Mouse (Mus musculus) midbrain, embryonic 11.5 days (tissue): Measurements from ENCODE around the gene Phka2. TPM values are rescaled to one million over a fixed set of nuclear protein-coding genes. Genes with fewer than 3 reads are reported as not detected.

Source experiments
- ATAC-seq: fragments of 200-750 bp; cut with Nextera tagmentation; 2 replicates; pipeline ENCODE4 v1.8.0; 2017; ENCODE audit warnings: moderate TSS enrichment, moderate library complexity; ENCODE audit not compliant: low FRiP score
- DNase-seq: peaks from one replicate; pipeline ENCODE4 v3.0.0; 2015; ENCODE audit warnings: low spot score; ENCODE audit errors: missing footprints
- H3K27ac ChIP-seq: fragments of 300-500 bp; sonication (generic); 2 replicates; pipeline ENCODE4 v1.5.1; 2014; ENCODE audit warnings: low read depth, low read length
- H3K27me3 ChIP-seq: fragments of 300-500 bp; sonication (generic); 2 replicates; pipeline ENCODE4 v1.6.1; 2014; ENCODE audit warnings: mild to moderate bottlenecking, low read length, moderate library complexity, mixed read lengths; ENCODE audit not compliant: control insufficient read depth, insufficient read depth
- H3K36me3 ChIP-seq: fragments of 300-500 bp; sonication (generic); 2 replicates; pipeline ENCODE4 v1.6.1; 2014; ENCODE audit warnings: mild to moderate bottlenecking, low read length, moderate library complexity, mixed read lengths; ENCODE audit not compliant: control insufficient read depth, insufficient read depth
- H3K4me1 ChIP-seq: fragments of 300-500 bp; sonication (generic); 2 replicates; pipeline ENCODE4 v1.6.1; 2014; ENCODE audit warnings: low read length; ENCODE audit not compliant: control insufficient read depth, insufficient read depth
- H3K4me2 ChIP-seq: fragments of 300-500 bp; sonication (generic); 2 replicates; pipeline ENCODE4 v1.6.1; 2014; ENCODE audit warnings: mild to moderate bottlenecking, moderate library complexity
- H3K4me3 ChIP-seq: fragments of 300-500 bp; sonication (generic); 2 replicates; pipeline ENCODE4 v1.5.1; 2014; ENCODE audit warnings: low read depth, low read length
- H3K9ac ChIP-seq: fragments of 300-500 bp; sonication (generic); 2 replicates; pipeline ENCODE4 v1.6.1; 2014; ENCODE audit warnings: low read length
- H3K9me3 ChIP-seq: fragments of 300-500 bp; sonication (generic); 2 replicates; pipeline ENCODE4 v1.6.1; 2016; ENCODE audit warnings: low read length; ENCODE audit not compliant: control insufficient read depth
- WGBS: fragments of 180-500 bp; shearing (Covaris S2); extraction: QIAGEN DNeasy Blood & Tissue Kit; methylation state at CpG from one replicate; pipeline ENCODE4 v1.1.7; 2014; 5-methylcytosine and 5-hydroxymethylcytosine counted together
- polyA plus RNA-seq: library from polyadenylated mRNA; unstranded; fragments of >200 nt; fragmentation: Nextera tagmentation; extraction: Ambion mirVana; gene quantifications from 2 replicates; pipeline ENCODE4 v1.2.1, GENCODE M21; 2014

Gene Phka2
- polyA plus RNA-seq = 19.6 and 20.7 TPM in 2 replicates

- peak within 1 kb of the TSS; percentile 54 for H3K4me2 ChIP-seq
- no peaks in the 10 kb centered on the region for H3K9me3 ChIP-seq
- peak within 1 kb of the TSS; percentile 51 for H3K27ac ChIP-seq
- WGBS = 16% methylated on average over 61 of the region's 61 CpGs
- DNase-seq = peak; percentile 97
- ATAC-seq = peak; percentile 98
- H3K4me3 ChIP-seq = peak within 1 kb of the TSS; percentile 52
- no peaks in the 10 kb centered on the region for H3K36me3 ChIP-seq
- 0 out of 2 replicates have a peak, but pooled peaks cover 2% of the 10 kb centered on the region for H3K4me1 ChIP-seq
- H3K9ac ChIP-seq = peak within 1 kb of the TSS; percentile 67
- H3K27me3 ChIP-seq = peaks cover 2% of the 10 kb centered on the region; the same call in 1 of the 2 replicates
Observed at GRCm38 (mm10) chrX:160502048-160503041, at the start of gene Phka2. Gene Phka2, plus strand, starts transcription at chrX:160502166.

- Histone ChIP-seq H3K4me2 (no peak overlapping the region), H3K27ac (no peak overlapping the region), H3K27me3 (peaks cover 5% of the 10 kb centered on the region), H3K36me3 (no peaks in the 10 kb centered on the region), H3K9me3 (no peaks in the 10 kb centered on the region), H3K9ac (no peak overlapping the region), H3K4me3 (no peak overlapping the region), H3K4me1 (no peaks in the 10 kb centered on the region)
- 74% methylated on average over 5 of the region's 5 CpGs for WGBS
- ATAC-seq (no peak), DNase-seq (no peak)
Observed at GRCm38 (mm10) chrX:160455686-160456085, 46.3 kb upstream of the Phka2 start.

GRCm38 (mm10) chrX:160471257-160471786 is 30.6 kb upstream of the Phka2 start:
- DNase-seq = no peak
- H3K9ac ChIP-seq = no peak overlapping the region
- H3K36me3 ChIP-seq = no peaks in the 10 kb centered on the region
- no peak overlapping the region for H3K4me2 ChIP-seq
- no peak overlapping the region for H3K27ac ChIP-seq
- H3K4me3 ChIP-seq = no peak overlapping the region
- H3K4me1 ChIP-seq = no peaks in the 10 kb centered on the region
- ATAC-seq = no peak
- 72% methylated on average over 3 of the region's 3 CpGs for WGBS
- H3K27me3 ChIP-seq = no peaks in the 10 kb centered on the region; the same call in 1 of the 2 replicates
- no peaks in the 10 kb centered on the region for H3K9me3 ChIP-seq

- peaks cover 13% of the 10 kb centered on the region; the same call in 1 of the 2 replicates for H3K27me3 ChIP-seq
Observed at GRCm38 (mm10) chrX:160489784-160490183, 12.2 kb upstream of the Phka2 start.

GRCm38 (mm10) chrX:160494333-160494732 is 7.6 kb upstream of the Phka2 start:
- Histone ChIP-seq H3K4me1 (no peaks in the 10 kb centered on the region), H3K27me3 (peaks cover 10% of the 10 kb centered on the region), H3K9ac (no peak overlapping the region), H3K4me2 (no peak overlapping the region), H3K4me3 (no peak overlapping the region), H3K9me3 (no peaks in the 10 kb centered on the region), H3K27ac (no peak overlapping the region), H3K36me3 (no peaks in the 10 kb centered on the region)
- no peak for ATAC-seq
- WGBS = 71% methylated on average over 2 of the region's 3 CpGs
- no peak for DNase-seq

More at GRCm38 (mm10) chrX:160489784-160490183, 12.2 kb upstream of the Phka2 start:
- no peak overlapping the region for H3K27ac ChIP-seq
- no peak overlapping the region for H3K9ac ChIP-seq
- no peak overlapping the region for H3K4me3 ChIP-seq
- 76% methylated on average over 2 of the region's 2 CpGs for WGBS
- H3K36me3 ChIP-seq = no peaks in the 10 kb centered on the region
- H3K4me2 ChIP-seq = no peak overlapping the region
- DNase-seq (no peak), ATAC-seq (no peak)
- no peaks in the 10 kb centered on the region for H3K4me1 ChIP-seq
- H3K9me3 ChIP-seq = no peaks in the 10 kb centered on the region

- Histone ChIP-seq H3K27me3 (peaks cover 10% of the 10 kb centered on the region), H3K4me1 (no peaks in the 10 kb centered on the region), H3K36me3 (no peaks in the 10 kb centered on the region), H3K27ac (no peak overlapping the region), H3K4me2 (no peak overlapping the region), H3K4me3 (no peak overlapping the region), H3K9me3 (no peaks in the 10 kb centered on the region), H3K9ac (no peak overlapping the region)
- DNase-seq (no peak), ATAC-seq (no peak)
- WGBS = 85% methylated on average over 6 of the region's 6 CpGs
Observed at GRCm38 (mm10) chrX:160494921-160495320, 7.0 kb upstream of the Phka2 start.

- no peaks in the 10 kb centered on the region for H3K36me3 ChIP-seq
- H3K27ac ChIP-seq = no peak overlapping the region
- no peak overlapping the region for H3K4me3 ChIP-seq
- H3K9me3 ChIP-seq = no peaks in the 10 kb centered on the region
- H3K4me1 ChIP-seq = no peaks in the 10 kb centered on the region
- DNase-seq = no peak
- H3K27me3 ChIP-seq = peaks cover 6% of the 10 kb centered on the region
- no peak overlapping the region for H3K4me2 ChIP-seq
- no peak overlapping the region for H3K9ac ChIP-seq
- no peak for ATAC-seq
- WGBS = 78% methylated on average over 5 of the region's 5 CpGs
Observed at GRCm38 (mm10) chrX:160496473-160496872, 5.5 kb upstream of the Phka2 start.

GRCm38 (mm10) chrX:160501095-160501494 is 871 bp upstream of the Phka2 start:
- no peak overlapping the region for H3K27ac ChIP-seq
- 91% methylated on average over 3 of the region's 3 CpGs for WGBS

GRCm38 (mm10) chrX:160501687-160502047 is 299 bp upstream of the Phka2 start:
- peaks cover 2% of the 10 kb centered on the region; the same call in 1 of the 2 replicates for H3K27me3 ChIP-seq
- peak overlapping the region; percentile 52 for H3K4me3 ChIP-seq
- peak overlapping the region; percentile 39 for H3K4me2 ChIP-seq
- DNase-seq (no peak), ATAC-seq (peak; percentile 86)
- no peaks in the 10 kb centered on the region for H3K36me3 ChIP-seq
- no peak overlapping the region for H3K27ac ChIP-seq
- H3K4me1 ChIP-seq = 0 out of 2 replicates have a peak, but pooled peaks cover 2% of the 10 kb centered on the region
- peak overlapping the region; percentile 67 for H3K9ac ChIP-seq
- WGBS = 8% methylated on average over 12 of the region's 12 CpGs
- H3K9me3 ChIP-seq = no peaks in the 10 kb centered on the region

More at GRCm38 (mm10) chrX:160501095-160501494, 871 bp upstream of the Phka2 start:
- Histone ChIP-seq H3K36me3 (no peaks in the 10 kb centered on the region), H3K4me3 (no peak overlapping the region), H3K4me1 (0 out of 2 replicates have a peak, but pooled peaks cover 2% of the 10 kb centered on the region), H3K4me2 (no peak overlapping the region), H3K9ac (no peak overlapping the region), H3K27me3 (peaks cover 2% of the 10 kb centered on the region; the same call in 1 of the 2 replicates), H3K9me3 (no peaks in the 10 kb centered on the region)
- no peak for DNase-seq
- ATAC-seq = no peak
